Mouse (Mus musculus) liver, embryonic 14.5 days (tissue): ENCODE data around the gene Amotl2.

Source experiments
- CTCF ChIP-seq: IDR thresholded peaks from 2 replicates; pipeline ENCODE4 v1.5.1; 2016; ENCODE audit warnings: antibody characterized with exemption, low read depth, control low read depth
- EP300 ChIP-seq: IDR thresholded peaks from 2 replicates; pipeline ENCODE4 v1.6.1; 2016; ENCODE audit warnings: antibody characterized with exemption, low read depth

GRCm38 (mm10) chr9:102709504-102710135 lies 6.9 kb upstream of the Amotl2 start:
- TF ChIP-seq CTCF (no peak), EP300 (no peak)
